Mouse (Mus musculus) liver, postnatal 0 days (tissue): ENCODE results near the gene Ube2c.

Source experiments
- CTCF ChIP-seq: sonication (generic); IDR thresholded peaks from 2 replicates; pipeline ENCODE4 v1.5.1; 2016; ENCODE audit warnings: antibody characterized with exemption, low read depth
- EP300 ChIP-seq: IDR thresholded peaks from 2 replicates; pipeline ENCODE4 v1.6.1; 2016; ENCODE audit warnings: antibody characterized with exemption, low read depth, mild to moderate bottlenecking

DNA sequence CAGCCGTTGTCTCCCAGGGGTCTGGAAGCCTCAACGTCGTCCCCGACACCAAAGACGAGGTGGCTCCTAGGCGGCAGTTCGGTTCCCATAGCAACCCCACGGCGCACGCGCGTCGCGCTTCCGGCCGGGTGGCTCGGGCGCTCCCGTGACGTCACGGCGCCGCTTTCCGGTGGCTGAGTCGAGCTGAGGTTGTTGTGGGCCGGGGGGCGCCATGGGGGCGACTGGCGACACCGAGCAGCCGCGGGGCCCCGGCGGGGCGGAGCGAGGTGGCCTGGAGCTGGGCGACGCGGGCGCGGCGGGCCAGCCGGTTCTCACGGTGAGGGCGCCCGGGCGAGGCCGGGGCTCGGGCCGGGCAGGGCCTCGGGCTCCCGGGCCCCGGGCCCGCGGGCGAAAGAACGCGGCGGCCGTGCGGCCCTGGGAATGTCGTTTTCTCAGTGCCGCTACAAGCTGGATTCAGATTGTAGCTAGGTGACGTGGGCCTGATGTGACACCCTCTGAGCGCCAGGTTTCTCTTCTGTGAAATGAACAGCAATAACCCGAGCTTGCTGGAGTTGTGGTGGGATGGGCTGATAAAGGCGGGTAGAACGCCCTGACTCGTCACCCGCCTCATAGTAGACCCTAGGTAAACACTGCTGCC is 23.7 kb upstream of the Ube2c start, which contains the start of the genes Wfdc3 and Dnttip1:
- TF ChIP-seq CTCF: no peak
- TF ChIP-seq EP300: no peak
